Mouse (Mus musculus): ENCODE results near the gene Pcsk2.

The Pcsk2 gene

GRCm38 (mm10) chr2:143545758-143546246, at the start of gene Pcsk2:
TSS of gene Pcsk2 (plus strand) at chr2:143546156.
- peak; percentile 10 for DNase-seq

GRCm38 (mm10) chr2:143500845-143501244, 45.1 kb upstream of the Pcsk2 start:
- no peak for DNase-seq

GRCm38 (mm10) chr2:143501760-143502159, 44.2 kb upstream of the Pcsk2 start:
- no peak for DNase-seq

- no peak for DNase-seq
These were observed 43.8 kb upstream of the Pcsk2 start for GRCm38 (mm10) chr2:143502203-143502602.

- peak; percentile 10 for DNase-seq
These were observed 9.5 kb upstream of the Pcsk2 start for GRCm38 (mm10) chr2:143536485-143536884.

GRCm38 (mm10) chr2:143545299-143545751, 631 bp upstream of the Pcsk2 start:
- DNase-seq, result no peak

GRCm38 (mm10) chr2:143546412-143547211, 656 bp downstream of the Pcsk2 start:
- DNase-seq, result no peak

- DNase-seq, result peak; percentile 5
These were observed 1.5 kb downstream of the Pcsk2 start for GRCm38 (mm10) chr2:143547251-143548090.

GRCm38 (mm10) chr2:143560384-143560783, 14.4 kb downstream of the Pcsk2 start:
- DNase-seq, result no peak

- DNase-seq, result no peak
These were observed 19.1 kb downstream of the Pcsk2 start for GRCm38 (mm10) chr2:143565062-143565461.

GRCm38 (mm10) chr2:143565961-143566360, 20.0 kb downstream of the Pcsk2 start:
- no peak for DNase-seq

- no peak for DNase-seq
These were observed 39.4 kb downstream of the Pcsk2 start for GRCm38 (mm10) chr2:143585341-143585740.

GRCm38 (mm10) chr2:143590398-143590797, 44.4 kb downstream of the Pcsk2 start:
- no peak for DNase-seq

- DNase-seq, result no peak
These were observed 57.1 kb downstream of the Pcsk2 start for GRCm38 (mm10) chr2:143603071-143603470.

- DNase-seq, result no peak
These were observed 58.0 kb downstream of the Pcsk2 start for GRCm38 (mm10) chr2:143603871-143604512.

- DNase-seq, result no peak
These were observed 64.7 kb downstream of the Pcsk2 start for GRCm38 (mm10) chr2:143610355-143611331.

GRCm38 (mm10) chr2:143613466-143613865, 67.5 kb downstream of the Pcsk2 start:
- DNase-seq, result no peak

GRCm38 (mm10) chr2:143614775-143615174, 68.8 kb downstream of the Pcsk2 start:
- DNase-seq, result no peak

- no peak for DNase-seq
These were observed 75.0 kb downstream of the Pcsk2 start for GRCm38 (mm10) chr2:143620916-143621315.

GRCm38 (mm10) chr2:143623916-143624315, 78.0 kb downstream of the Pcsk2 start:
- DNase-seq, result no peak

- DNase-seq, result no peak
These were observed 97.3 kb downstream of the Pcsk2 start for GRCm38 (mm10) chr2:143643305-143643704.

- no peak for DNase-seq
These were observed 98.4 kb downstream of the Pcsk2 start for GRCm38 (mm10) chr2:143644374-143644773.

Measured in thymus, postnatal 4 days (tissue).